Mouse (Mus musculus): ENCODE results near the gene Kifc5b.

- TF ChIP-seq POLR2A (IDR thresholded peaks at IDR 0.05; ENCODE audit: low read depth, low read length) (no peak), CTCF (conservative IDR thresholded peaks at IDR 0.05; ENCODE audit: insufficient read depth, insufficient read length, low read depth, low read length) (no peak)
Measured at GRCm38 (mm10) chr17:26950560-26951288, 33.8 kb downstream of the Kifc5b start.
